Mouse (Mus musculus): ENCODE measurements around the gene Emc9. TPM values are rescaled to one million over a fixed set of nuclear protein-coding genes. Genes with fewer than 3 reads are reported as not detected.

The Emc9 gene
- polyA plus RNA-seq, 1 experiment from 2014 or later, result 9.7 TPM

DNA sequence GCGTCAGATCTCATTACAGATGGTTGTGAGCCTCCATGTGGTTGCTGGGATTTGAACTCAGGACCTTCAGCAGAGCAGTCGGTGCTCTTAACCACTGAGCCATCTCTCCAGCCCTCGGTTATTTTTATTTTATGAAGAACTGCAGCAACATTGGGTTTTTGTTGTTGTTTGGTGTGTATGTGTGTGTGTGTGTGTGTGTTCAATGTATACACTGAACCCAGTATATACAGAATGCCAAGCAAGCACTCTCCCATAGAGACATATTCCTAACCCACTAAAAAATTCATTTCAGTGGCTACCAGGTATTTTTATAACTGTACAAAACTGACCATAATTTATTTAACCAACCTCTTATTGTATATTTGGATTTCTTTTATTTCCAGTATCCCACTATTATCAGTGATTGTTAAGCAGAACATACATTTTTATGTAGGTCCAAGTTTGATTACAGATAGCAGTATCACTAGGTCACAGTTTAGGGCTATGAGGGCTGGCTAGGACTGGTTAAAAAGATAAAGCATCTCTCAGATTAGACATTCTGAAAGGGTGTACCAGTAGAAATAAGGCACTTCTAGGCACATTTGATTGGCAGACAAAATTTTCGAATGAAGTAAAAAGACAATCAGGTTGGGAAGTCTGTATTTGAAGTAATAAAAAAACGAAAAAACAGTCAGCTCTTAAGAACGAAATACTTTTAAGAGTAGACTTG, 26.2 kb downstream of the Emc9 start:
- Histone ChIP-seq H3K9ac (no peak overlapping the region), H3K36me3 (peaks cover 11% of the 10 kb centered on the region), H3K27me3 (no peaks in the 10 kb centered on the region), H3K27ac (replicated peaks) (no peak overlapping the region), H3K9me3 (replicated peaks) (no peaks in the 10 kb centered on the region), H3K4me2 (replicated peaks) (peak overlapping the region; percentile 83), H3K4me3 (replicated peaks) (peak overlapping the region; percentile 71), H3K4me1 (peaks cover 14% of the 10 kb centered on the region)
- 52% methylated on average over 6 of the region's 6 CpGs for WGBS
- ATAC-seq (ENCODE audit: insufficient number of reproducible peaks, low FRiP score, low TSS enrichment, low read depth), result no peak

DNA sequence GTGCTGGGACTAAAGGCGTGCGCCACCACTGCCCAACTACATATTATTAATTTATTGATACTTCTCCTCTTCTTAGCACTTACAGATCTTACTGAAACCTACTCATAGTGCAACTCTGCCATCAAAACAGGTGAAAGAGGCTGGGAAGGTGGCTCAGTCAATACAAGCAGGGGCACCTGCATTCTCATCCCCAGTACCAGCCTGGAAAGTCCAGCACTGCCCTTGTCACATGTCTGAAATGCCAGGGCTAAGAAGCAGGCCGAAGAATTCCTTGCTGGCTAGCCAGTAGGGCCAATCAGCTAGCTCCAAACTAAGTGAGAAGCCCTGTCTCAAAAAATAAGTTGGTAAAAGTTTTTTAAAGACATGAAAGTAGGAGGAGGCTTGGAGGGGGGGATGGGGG, 27.5 kb downstream of the Emc9 start:
- Histone ChIP-seq H3K9ac (no peak overlapping the region), H3K9me3 (replicated peaks) (no peaks in the 10 kb centered on the region), H3K4me2 (replicated peaks) (no peak overlapping the region), H3K4me3 (replicated peaks) (no peak overlapping the region), H3K27ac (replicated peaks) (no peak overlapping the region), H3K27me3 (no peaks in the 10 kb centered on the region), H3K36me3 (no peaks in the 10 kb centered on the region), H3K4me1 (peaks cover 14% of the 10 kb centered on the region)
- ATAC-seq (ENCODE audit: insufficient number of reproducible peaks, low FRiP score, low TSS enrichment, low read depth), result no peak
- 94% methylated on average over 3 of the region's 3 CpGs for WGBS

DNA sequence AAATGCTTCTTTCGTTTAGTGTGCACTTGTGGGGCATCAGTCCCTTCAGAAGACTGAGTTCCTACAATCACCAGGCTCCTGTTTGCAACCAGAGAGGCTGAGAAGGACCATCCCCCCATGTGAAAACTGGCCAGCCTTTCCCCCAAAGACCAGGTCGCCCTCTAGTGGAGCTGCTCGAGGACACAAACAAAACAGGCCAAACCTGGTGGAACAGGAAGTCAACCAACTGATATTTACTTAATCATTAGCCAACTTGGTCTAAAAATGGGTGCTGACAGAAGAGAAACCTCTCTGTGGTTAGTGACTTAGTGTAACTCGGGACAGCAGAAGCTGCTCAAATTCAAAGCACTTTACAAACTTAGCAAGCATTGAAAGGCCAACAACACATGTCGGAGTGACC, 28.1 kb downstream of the Emc9 start:
- no peaks in the 10 kb centered on the region for H3K9me3 ChIP-seq (replicated peaks)
- H3K4me1 ChIP-seq, result peaks cover 11% of the 10 kb centered on the region
- H3K36me3 ChIP-seq, result no peaks in the 10 kb centered on the region
- no peaks in the 10 kb centered on the region for H3K27me3 ChIP-seq
- 25% methylated on average over 5 of the region's 5 CpGs for WGBS
- H3K4me3 ChIP-seq (replicated peaks), result no peak overlapping the region
- H3K27ac ChIP-seq (replicated peaks), result no peak overlapping the region
- no peak overlapping the region for H3K9ac ChIP-seq
- no peak for ATAC-seq (ENCODE audit: insufficient number of reproducible peaks, low FRiP score, low TSS enrichment, low read depth)
- H3K4me2 ChIP-seq (replicated peaks), result no peak overlapping the region

DNA sequence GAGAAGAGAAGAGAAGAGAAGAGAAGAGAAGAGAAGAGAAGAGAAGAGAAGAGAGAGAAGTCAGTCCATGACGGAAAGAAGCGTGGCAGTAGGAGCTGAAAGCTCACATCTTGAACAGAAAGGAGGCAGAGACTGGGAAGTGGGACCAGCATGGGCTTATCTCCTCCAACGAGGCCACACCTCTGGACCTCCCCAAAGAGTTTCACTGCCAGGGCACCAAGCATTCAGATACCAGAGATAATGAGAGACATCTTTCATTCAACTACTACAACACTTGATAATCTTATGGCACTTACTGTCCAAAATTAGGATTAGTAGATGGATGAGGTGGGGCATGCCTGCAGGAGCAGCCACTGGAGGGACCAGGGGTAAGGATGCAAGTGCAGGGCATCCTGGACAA, 29.3 kb downstream of the Emc9 start:
- H3K9me3 ChIP-seq (replicated peaks), result no peaks in the 10 kb centered on the region
- no peak for ATAC-seq (ENCODE audit: insufficient number of reproducible peaks, low FRiP score, low TSS enrichment, low read depth)
- H3K27ac ChIP-seq (replicated peaks), result no peak overlapping the region
- no peak overlapping the region for H3K9ac ChIP-seq
- H3K27me3 ChIP-seq, result no peaks in the 10 kb centered on the region
- H3K36me3 ChIP-seq, result 0 out of 2 replicates have a peak, but pooled peaks cover under 1% of the 10 kb centered on the region
- no peak overlapping the region for H3K4me2 ChIP-seq (replicated peaks)
- no peaks in the 10 kb centered on the region for H3K4me1 ChIP-seq
- WGBS, result 84% methylated on average over 3 of the region's 3 CpGs
- no peak overlapping the region for H3K4me3 ChIP-seq (replicated peaks)

DNA sequence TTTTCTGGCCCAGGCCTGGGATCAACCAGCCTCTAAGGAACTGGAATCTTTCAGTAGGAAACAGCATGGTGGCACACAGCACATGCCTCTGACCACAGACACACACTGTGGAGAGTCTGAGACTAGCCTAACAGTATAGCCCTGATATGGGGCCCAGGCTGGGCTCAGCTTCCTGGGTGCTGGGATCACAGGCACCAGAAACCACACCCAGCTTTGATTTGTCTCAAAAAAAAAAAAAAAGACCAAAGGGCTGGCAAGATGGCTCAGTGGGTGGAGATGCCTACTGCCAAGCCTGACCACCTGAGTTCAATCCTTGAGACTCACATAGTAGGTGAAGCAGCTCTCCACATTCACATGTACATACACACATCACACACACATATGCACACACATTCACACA, 30.5 kb downstream of the Emc9 start:
- Histone ChIP-seq H3K36me3 (peaks cover 7% of the 10 kb centered on the region; the same call in 1 of the 2 replicates), H3K9me3 (replicated peaks) (no peaks in the 10 kb centered on the region), H3K4me3 (replicated peaks) (no peak overlapping the region), H3K27ac (replicated peaks) (no peak overlapping the region), H3K9ac (no peak overlapping the region), H3K4me2 (replicated peaks) (no peak overlapping the region), H3K27me3 (no peaks in the 10 kb centered on the region), H3K4me1 (no peaks in the 10 kb centered on the region)
- ATAC-seq (ENCODE audit: insufficient number of reproducible peaks, low FRiP score, low TSS enrichment, low read depth), result no peak

DNA sequence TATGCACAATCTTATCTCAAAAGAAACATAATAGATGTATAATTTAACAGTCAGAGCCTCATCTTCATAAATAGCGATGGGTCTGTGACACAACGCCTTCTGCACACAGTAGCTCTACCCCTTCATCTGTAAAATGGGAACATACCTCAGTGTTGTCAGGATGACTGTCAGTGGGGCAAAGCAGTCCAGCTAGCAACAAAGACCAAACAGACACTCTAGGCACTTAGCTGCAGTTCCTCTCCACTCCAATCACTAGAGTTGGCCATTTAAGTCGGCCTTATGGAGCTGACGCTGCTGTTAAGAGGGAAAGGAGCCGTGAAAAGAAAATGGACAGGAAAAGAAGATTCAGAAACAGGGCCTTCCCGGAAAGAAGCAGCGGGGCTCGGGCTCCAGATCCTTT, 33.3 kb downstream of the Emc9 start:
- no peaks in the 10 kb centered on the region for H3K9me3 ChIP-seq (replicated peaks)
- 86% methylated on average over 8 of the region's 8 CpGs for WGBS
- no peak for ATAC-seq (ENCODE audit: insufficient number of reproducible peaks, low FRiP score, low TSS enrichment, low read depth)

DNA sequence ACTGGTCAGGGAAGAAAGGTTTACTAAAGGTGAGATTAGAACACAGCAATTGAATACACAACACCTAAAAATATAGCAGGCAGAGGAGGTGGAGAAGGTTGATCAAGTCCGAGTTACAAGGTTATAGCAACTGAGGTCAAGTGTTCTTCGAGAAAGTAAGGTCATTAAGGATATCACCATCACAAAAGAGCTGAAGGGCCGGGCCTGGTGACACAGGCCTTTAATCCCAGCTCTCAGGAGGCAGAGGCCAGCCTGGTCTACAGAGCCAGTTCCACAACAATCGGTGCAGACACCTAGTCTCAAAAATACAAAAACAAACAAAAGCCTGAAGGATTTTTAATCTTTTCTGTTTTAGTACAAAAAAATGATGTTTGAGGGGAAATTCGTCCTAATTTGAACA, 33.8 kb downstream of the Emc9 start:
- no peak for ATAC-seq (ENCODE audit: insufficient number of reproducible peaks, low FRiP score, low TSS enrichment, low read depth)
- 73% methylated on average over 5 of the region's 5 CpGs for WGBS
- no peaks in the 10 kb centered on the region for H3K4me1 ChIP-seq
- no peaks in the 10 kb centered on the region for H3K27me3 ChIP-seq
- H3K9ac ChIP-seq, result no peak overlapping the region
- no peak overlapping the region for H3K27ac ChIP-seq (replicated peaks)
- H3K4me2 ChIP-seq (replicated peaks), result no peak overlapping the region
- H3K9me3 ChIP-seq (replicated peaks), result no peaks in the 10 kb centered on the region
- H3K4me3 ChIP-seq (replicated peaks), result no peak overlapping the region
- H3K36me3 ChIP-seq, result peaks cover 35% of the 10 kb centered on the region

More for the DNA sequence above, 33.3 kb downstream of the Emc9 start:
- Histone ChIP-seq H3K27ac (replicated peaks) (no peak overlapping the region), H3K4me3 (replicated peaks) (no peak overlapping the region), H3K9ac (no peak overlapping the region), H3K4me1 (no peaks in the 10 kb centered on the region), H3K4me2 (replicated peaks) (no peak overlapping the region), H3K36me3 (peaks cover 32% of the 10 kb centered on the region), H3K27me3 (no peaks in the 10 kb centered on the region)

DNA sequence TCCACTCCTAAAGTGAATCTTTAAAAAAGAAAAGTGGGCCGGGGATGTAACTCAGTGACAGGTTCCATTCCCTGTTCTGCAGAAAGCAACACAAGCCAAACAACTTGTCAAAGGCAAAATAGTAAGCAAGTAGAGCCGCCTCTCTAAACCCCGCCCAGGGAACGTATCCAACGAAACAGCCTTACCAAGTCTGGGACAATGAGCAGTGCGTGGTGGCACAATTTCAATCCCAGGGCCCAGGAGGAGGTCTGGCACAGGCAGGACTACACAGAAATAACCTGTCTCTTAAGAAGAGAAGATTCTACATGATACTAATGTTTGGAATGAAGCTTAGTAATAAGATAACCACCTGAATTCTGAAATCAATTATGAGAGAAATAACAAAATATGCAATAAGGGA, 34.9 kb downstream of the Emc9 start:
- WGBS, result 82% methylated on average over 6 of the region's 6 CpGs
- no peak overlapping the region for H3K4me3 ChIP-seq (replicated peaks)
- H3K27me3 ChIP-seq, result no peaks in the 10 kb centered on the region
- H3K36me3 ChIP-seq, result peaks cover 43% of the 10 kb centered on the region
- H3K9me3 ChIP-seq (replicated peaks), result no peaks in the 10 kb centered on the region
- no peak for ATAC-seq (ENCODE audit: insufficient number of reproducible peaks, low FRiP score, low TSS enrichment, low read depth)
- H3K27ac ChIP-seq (replicated peaks), result no peak overlapping the region
- no peak overlapping the region for H3K4me2 ChIP-seq (replicated peaks)
- no peak overlapping the region for H3K9ac ChIP-seq
- H3K4me1 ChIP-seq, result no peaks in the 10 kb centered on the region

DNA sequence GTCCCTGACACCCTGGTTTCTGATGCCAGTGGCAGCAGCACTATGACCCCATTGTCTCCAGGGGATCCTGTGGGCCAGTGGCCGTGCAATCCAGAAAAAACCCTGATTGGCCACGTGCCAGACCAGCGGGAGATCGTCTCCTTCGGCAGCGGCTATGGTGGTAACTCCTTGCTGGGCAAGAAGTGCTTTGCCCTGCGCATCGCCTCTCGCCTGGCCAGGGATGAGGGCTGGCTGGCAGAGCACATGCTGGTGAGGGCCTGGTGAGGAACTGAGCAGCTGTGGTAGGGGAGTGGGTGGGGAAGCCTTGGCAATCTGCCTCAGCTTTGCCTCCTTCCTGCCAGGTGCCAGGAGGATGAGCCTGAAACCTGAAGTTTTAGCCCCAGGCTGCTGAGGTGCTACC, 40.8 kb downstream of the Emc9 start:
- ATAC-seq (ENCODE audit: insufficient number of reproducible peaks, low FRiP score, low TSS enrichment, low read depth), result no peak
- peaks cover 54% of the 10 kb centered on the region for H3K36me3 ChIP-seq

DNA sequence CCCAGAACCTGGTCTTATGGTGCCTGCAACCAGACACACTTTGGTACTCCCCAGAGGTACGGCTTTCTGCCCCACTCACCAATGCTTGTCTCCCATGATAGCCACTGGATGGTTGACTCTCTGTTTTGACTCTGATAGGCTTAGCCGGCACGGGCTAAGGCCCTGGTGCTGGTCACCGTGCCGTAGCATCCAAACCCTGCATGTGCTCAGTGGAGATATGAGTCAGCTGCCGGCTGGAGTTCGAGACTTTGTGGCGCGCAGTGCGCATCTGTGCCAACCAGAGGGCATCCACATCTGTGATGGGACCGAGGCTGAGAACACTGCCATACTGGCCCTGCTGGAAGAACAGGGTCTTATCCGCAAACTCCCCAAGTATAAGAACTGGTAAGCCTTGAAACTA, 42.8 kb downstream of the Emc9 start:
- no peak overlapping the region for H3K27ac ChIP-seq (replicated peaks)
- no peak for ATAC-seq (ENCODE audit: insufficient number of reproducible peaks, low FRiP score, low TSS enrichment, low read depth)
- H3K36me3 ChIP-seq, result peaks cover 33% of the 10 kb centered on the region
- no peaks in the 10 kb centered on the region for H3K27me3 ChIP-seq
- H3K4me3 ChIP-seq (replicated peaks), result no peak overlapping the region
- WGBS, result 97% methylated on average over 12 of the region's 12 CpGs
- no peaks in the 10 kb centered on the region for H3K9me3 ChIP-seq (replicated peaks)
- no peak overlapping the region for H3K9ac ChIP-seq
- H3K4me2 ChIP-seq (replicated peaks), result no peak overlapping the region
- H3K4me1 ChIP-seq, result peaks cover 22% of the 10 kb centered on the region

More for the DNA sequence above, 40.8 kb downstream of the Emc9 start:
- H3K27me3 ChIP-seq, result no peaks in the 10 kb centered on the region
- 76% methylated on average over 9 of the region's 9 CpGs for WGBS
- peaks cover 22% of the 10 kb centered on the region for H3K4me1 ChIP-seq
- H3K9ac ChIP-seq, result no peak overlapping the region
- H3K4me2 ChIP-seq (replicated peaks), result no peak overlapping the region
- H3K9me3 ChIP-seq (replicated peaks), result no peaks in the 10 kb centered on the region
- no peak overlapping the region for H3K4me3 ChIP-seq (replicated peaks)
- H3K27ac ChIP-seq (replicated peaks), result no peak overlapping the region

DNA sequence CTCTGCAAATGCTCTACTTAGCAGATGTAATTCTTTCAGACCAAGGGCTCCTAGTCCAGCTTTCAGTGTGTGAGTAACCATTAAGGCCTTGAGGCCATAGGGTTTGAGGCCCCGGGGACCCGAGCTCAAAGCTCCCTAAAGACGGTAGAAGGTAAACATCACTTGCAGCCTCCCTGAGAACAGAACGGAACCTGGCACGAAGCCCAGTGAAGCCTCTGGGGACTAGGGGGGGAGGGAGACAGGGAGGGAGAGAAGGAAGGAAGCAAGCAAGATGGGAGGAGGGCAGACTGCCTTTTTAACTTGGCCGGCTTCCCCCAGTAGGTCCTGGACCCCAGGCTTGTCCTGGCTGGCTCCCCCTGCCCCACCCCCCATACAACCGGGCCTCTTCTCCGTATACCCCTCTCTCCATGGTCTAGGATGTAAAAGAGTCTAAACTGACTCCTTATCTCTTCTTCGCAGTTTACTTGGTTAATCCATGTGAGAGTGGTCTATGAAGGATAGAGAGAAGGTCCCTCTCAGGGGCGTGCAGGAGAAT, 44.2 kb downstream of the Emc9 start:
- H3K9me3 ChIP-seq (replicated peaks), result no peaks in the 10 kb centered on the region
- peaks cover 22% of the 10 kb centered on the region for H3K4me1 ChIP-seq
- peaks cover 24% of the 10 kb centered on the region for H3K36me3 ChIP-seq
- peak overlapping the region; percentile 82 for H3K4me2 ChIP-seq (replicated peaks)
- whole genome bisulfite sequencing, result 4% methylated on average over 10 of the region's 10 CpGs
- peak; percentile 22 for ATAC-seq (ENCODE audit: insufficient number of reproducible peaks, low FRiP score, low TSS enrichment, low read depth)
- no peaks in the 10 kb centered on the region for H3K27me3 ChIP-seq
- peak overlapping the region; percentile 69 for H3K9ac ChIP-seq
- H3K27ac ChIP-seq (replicated peaks), result peak overlapping the region; percentile 90
- peak overlapping the region; percentile 59 for H3K4me3 ChIP-seq (replicated peaks)

All from embryonic facial prominence, embryonic 15.5 days (tissue).